Mouse (Mus musculus) spleen, postnatal 10 days (tissue): ENCODE results near the gene Cavin1.

ENCODE experiments used
- DNase-seq, 2 experiments: peaks; one replicate each; pipeline ENCODE4 v3.0.0; 2021 to 2022; ENCODE audit warnings: low spot score in 2 of 2

Cavin1 gene

GRCm38 (mm10) chr11:100981236-100981635 is 10.5 kb upstream of the Cavin1 start:
- DNase-seq = no peak

- no peak for DNase-seq
Observed at GRCm38 (mm10) chr11:100980438-100980837, 9.8 kb upstream of the Cavin1 start.

- DNase-seq = no peak
Observed at GRCm38 (mm10) chr11:100979887-100980286, 9.2 kb upstream of the Cavin1 start.

GRCm38 (mm10) chr11:100975241-100975640 is 4.6 kb upstream of the Cavin1 start:
- no peak for DNase-seq

GRCm38 (mm10) chr11:100974381-100974970 is 3.8 kb upstream of the Cavin1 start:
- no peak for DNase-seq

DNA sequence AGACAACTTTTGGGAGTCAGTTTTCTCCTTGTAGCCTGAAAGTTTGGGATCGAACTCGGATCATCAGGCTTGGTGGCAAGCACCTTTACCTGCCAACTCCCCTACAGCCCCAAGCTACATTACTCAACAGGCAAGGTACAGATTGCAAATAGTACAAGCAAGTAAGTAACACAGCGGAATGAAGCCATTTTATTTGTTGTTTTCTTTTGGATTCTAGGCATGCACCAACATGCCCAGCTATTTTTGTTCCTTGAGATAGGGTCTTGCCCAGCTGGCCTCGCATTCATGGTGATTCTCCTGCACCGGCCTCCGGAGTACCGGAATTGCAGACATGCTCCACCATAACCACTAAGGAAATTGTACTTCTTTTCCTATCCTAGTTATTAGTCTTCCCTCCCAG is 2.6 kb upstream of the Cavin1 start:
- no peak for DNase-seq

- DNase-seq = no peak
Observed at GRCm38 (mm10) chr11:100971455-100971854, 768 bp upstream of the Cavin1 start.

DNA sequence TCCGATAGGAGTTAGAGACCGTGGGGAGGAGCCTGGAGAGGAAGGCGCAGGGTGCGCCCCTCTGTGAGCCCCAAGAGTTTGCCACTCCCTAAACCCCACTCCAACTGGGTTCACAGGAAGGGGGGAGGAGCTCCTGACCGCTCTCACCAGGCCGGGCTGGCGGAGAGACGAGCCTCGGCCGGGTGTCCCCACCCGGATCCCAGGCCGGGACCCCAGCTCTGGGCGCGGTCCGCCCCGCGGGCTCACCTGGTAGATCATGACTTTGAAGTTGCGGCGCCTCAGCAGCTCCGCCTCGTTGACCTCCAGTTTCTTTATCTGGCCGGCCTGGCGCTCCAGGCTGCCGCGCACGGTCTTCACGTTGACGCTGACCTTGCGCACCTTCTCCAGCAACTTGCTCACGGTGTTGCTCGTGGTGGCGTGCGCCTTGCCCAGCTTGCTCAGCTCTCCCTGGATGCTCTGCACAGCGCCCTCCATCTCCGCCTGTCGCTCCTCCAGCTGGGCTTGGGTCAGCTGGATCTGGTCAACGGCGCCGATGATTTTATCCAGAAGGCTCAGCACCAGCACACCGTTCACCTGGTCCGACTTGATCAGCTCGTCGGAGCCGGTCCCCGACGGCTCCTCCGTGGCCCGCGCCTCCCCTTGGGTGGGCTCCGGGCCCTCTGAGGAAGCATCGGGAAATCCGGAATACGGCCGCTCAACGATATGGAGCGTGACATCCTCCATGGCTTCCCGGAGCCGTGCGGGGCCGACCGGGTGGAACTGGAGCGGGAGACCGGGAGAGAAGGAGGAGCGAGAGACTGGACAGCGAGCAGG is 737 bp downstream of the Cavin1 start:
- DNase-seq = peak; percentile 25 to 40

DNA sequence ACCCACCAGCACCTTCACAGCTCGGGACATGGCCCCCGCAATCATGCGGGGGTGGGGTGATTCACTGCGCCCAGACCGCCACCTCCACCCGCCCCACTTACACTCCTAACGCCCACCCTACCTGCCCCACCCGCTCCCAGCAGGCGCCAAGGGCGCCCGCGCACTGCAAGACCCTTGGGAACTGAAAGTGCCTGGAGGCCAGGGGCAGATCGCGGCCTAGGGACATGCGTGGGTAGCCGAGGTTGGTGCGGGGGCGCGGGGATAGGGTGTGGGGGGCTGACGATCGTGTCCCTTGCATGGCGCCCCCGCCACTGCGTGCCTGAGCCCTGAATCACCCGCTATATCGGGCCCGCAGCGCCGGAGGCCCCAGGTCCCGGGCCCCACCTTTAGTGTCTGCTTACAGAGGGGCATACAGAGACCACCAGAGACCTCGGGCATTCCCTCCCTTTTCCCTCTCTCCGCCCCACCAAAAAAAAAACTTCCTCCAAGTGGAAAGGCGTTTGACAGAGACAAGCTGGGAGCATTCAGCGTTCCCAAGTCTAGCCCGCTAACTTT is 1.4 kb downstream of the Cavin1 start:
- peak in 1 of 2 experiments; percentile 15 for DNase-seq

- no peak for DNase-seq
Observed at GRCm38 (mm10) chr11:100968501-100968900, 2.2 kb downstream of the Cavin1 start.

GRCm38 (mm10) chr11:100967881-100968420 is 2.7 kb downstream of the Cavin1 start:
- DNase-seq = no peak

DNA sequence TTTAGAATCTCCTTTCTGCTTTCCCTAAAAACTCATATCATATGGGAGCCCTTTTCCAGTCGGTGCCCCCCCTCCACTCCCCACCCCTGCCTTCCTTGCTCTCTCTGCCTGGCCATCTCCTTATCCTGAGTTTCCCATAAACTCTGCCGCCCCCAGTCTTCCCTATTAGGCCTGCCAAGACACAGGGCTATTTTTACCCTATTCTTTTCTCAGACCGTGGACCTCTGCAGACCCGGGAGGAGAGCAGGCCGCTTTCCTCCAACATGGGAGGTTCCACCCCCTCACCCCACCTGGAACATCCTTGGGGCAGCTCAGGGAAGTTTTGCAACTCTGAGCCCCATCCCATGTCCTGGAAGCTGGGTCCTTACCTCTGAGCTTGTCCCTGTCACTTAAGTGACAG is 3.3 kb downstream of the Cavin1 start:
- DNase-seq = no peak

GRCm38 (mm10) chr11:100965760-100966159 is 4.9 kb downstream of the Cavin1 start:
- DNase-seq = no peak

DNA sequence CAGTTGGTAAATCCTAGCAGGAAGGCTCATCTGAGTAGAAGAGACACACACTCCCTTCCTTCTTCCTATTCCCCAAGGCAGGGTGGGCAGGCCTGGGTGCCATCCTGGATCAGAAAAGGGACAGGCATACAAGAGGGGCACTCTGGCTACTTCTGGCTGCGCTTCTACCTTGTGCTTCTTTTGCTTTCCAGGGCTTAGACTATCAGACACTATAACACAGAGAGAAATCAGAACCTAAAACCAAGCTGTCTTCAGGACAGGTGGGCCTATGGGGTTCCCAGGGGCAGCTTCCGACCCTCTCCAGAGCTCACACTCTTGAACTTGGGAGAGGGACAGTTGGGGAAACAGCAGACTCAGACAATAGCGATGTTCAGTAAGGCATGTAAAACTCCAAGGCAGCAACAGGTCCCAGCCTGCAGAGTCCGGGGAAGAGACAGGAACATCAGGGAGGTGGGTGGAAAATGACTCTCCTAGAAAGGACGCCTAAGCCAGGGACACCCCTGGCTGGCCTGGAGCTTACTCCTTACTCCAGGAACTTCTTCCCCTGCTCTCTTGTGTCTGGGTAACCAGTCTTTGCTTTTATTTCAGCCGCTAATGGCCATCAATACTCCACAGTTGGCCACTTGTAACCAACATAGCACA is 5.7 kb downstream of the Cavin1 start:
- DNase-seq = no peak

- DNase-seq = no peak
Observed at GRCm38 (mm10) chr11:100964180-100964579, 6.5 kb downstream of the Cavin1 start.

DNA sequence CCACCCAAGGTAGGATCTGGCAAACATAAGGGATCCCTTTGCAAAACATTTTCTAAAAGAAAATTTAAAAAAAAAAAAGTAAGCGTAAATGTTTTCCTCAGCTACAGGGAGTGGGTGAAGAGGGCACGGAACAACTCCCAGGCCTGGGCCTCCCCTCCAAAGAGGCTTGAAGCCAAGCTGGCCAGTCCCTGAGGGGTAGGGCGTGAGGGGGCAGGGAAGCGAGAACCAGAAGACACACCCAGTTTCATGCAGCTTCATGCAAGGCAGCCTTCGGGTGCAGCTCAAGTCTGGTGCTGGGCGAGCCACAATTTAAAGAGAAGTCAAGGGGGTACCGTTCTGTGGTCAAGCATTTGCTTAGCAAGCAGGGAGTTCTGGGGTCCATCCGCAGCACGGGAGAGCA is 7.0 kb downstream of the Cavin1 start:
- DNase-seq = no peak

GRCm38 (mm10) chr11:100962371-100962911 is 8.2 kb downstream of the Cavin1 start:
- no peak for DNase-seq

GRCm38 (mm10) chr11:100960540-100960939 is 10.1 kb downstream of the Cavin1 start:
- peak in 1 of 2 experiments; percentile 62 for DNase-seq

DNA sequence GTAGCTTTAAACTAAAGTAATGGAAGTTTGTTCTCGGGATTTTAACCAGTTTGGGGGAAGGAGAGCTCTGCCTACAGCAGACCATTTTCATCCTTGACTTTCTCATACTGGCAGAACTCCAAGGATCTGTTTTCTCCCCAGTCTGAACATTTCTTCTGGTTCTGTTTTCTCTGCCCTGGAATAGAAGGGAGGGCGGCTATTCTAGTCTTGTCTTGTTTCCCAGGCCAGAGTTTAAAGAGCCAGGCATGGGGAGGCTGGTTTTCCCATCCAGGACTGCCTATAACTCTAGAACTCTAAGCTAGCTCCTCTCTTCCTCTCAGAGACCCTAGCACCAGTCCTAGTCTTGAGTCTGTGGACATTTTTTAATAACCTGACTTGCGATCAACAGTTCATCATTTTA is 10.9 kb downstream of the Cavin1 start:
- no peak for DNase-seq

DNA sequence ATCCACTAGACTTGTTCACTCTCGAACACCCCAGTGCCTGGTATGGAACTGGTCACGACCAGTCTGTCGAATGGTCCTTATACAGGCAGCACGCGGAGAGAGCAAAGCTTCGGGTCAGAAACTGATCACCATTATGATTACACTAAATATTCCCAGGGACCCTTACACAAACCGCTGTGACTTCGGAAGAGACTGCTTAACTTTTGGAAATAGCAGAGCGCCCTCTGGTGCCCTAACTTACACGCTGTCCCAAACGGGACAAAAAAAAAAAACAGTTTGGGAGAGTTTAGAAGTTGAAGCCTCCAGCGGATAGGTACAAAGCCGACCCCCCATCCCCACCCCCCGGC is 11.2 kb downstream of the Cavin1 start:
- DNase-seq = peak; percentile 60 to 83

GRCm38 (mm10) chr11:100958613-100959463 is 11.8 kb downstream of the Cavin1 start:
- DNase-seq = peak in 1 of 2 experiments; percentile 24
